Comparison of ENCODE assay signal across 13 mouse cellular contexts in genomic region chr9:69303346-69303944, GRCm38 (mm10).
"Had no signal": no experiment of that assay in that cellular context is flagged by ENCODE, and none has a peak within 500 bp of the region (broad histone marks: within the 10 kb centered on the region; RNA-seq: fewer than 3 reads in every experiment).

No protein-coding gene starts in this region.

- H3K27me3 ChIP-seq: liver, embryonic 13.5 days had no signal

- H3K4me3 ChIP-seq: limb, embryonic 15.5 days; liver, embryonic 13.5 days; neural tube, embryonic 13.5 days had no signal

- H3K36me3 ChIP-seq: limb, embryonic 15.5 days; liver, embryonic 13.5 days; neural tube, embryonic 13.5 days had no signal

- H3K9ac ChIP-seq: limb, embryonic 15.5 days; liver, embryonic 13.5 days; neural tube, embryonic 13.5 days had no signal

- DNase-seq: kidney, adult 11 months; kidney, adult 9 months; kidney, postnatal 36 days; left cerebral cortex, postnatal 4 days; liver, embryonic 13.5 days; lung, adult 18-20 months; right cerebral cortex, adult 18-20 months; right cerebral cortex, postnatal 25 days; thymus, postnatal 4 days had no signal

- H3K27ac ChIP-seq: kidney, postnatal 0 days; liver, embryonic 13.5 days; neural tube, embryonic 13.5 days; stomach, postnatal 0 days had no signal

- H3K4me2 ChIP-seq: limb, embryonic 15.5 days; liver, embryonic 13.5 days; neural tube, embryonic 13.5 days had no signal

- H3K9me3 ChIP-seq: limb, embryonic 15.5 days; liver, embryonic 13.5 days; neural tube, embryonic 13.5 days had no signal
